Mouse (Mus musculus): ENCODE measurements around the gene Krt86. TPM values are rescaled to one million over a fixed set of nuclear protein-coding genes. Genes with fewer than 3 reads are reported as not detected.

The Krt86 gene
- polyA plus RNA-seq, 1 experiment from 2014 or later = not detected

- no peaks in the 10 kb centered on the region for H3K9me3 ChIP-seq (ENCODE audit: low read length)
- H3K4me1 ChIP-seq (ENCODE audit: insufficient read depth) = no peaks in the 10 kb centered on the region
- H3K27me3 ChIP-seq (ENCODE audit: insufficient read depth, low read length) = 0 out of 2 replicates have a peak, but pooled peaks cover 3% of the 10 kb centered on the region
- WGBS (ENCODE audit: insufficient replicate concordance) = 17% methylated on average over 2 of the region's 2 CpGs
- ATAC-seq (no peak), DNase-seq (peak; percentile 71)
- H3K4me2 ChIP-seq (ENCODE audit: low read depth, low read length) = no peak overlapping the region
- no peaks in the 10 kb centered on the region for H3K36me3 ChIP-seq (replicated peaks; ENCODE audit: insufficient read depth, low read length)
- no peak overlapping the region for H3K4me3 ChIP-seq (ENCODE audit: low read depth, low read length)
- H3K27ac ChIP-seq (ENCODE audit: low read depth) = no peak overlapping the region
- H3K9ac ChIP-seq (replicated peaks) = no peak overlapping the region
- TF ChIP-seq CTCF (IDR thresholded peaks at IDR 0.05; ENCODE audit: low read depth) (peak; percentile 80), EP300 (IDR thresholded peaks at IDR 0.05; ENCODE audit: low read depth) (no peak)
These were observed 46.5 kb downstream of the Krt86 start for GRCm38 (mm10) chr15:101519792-101520191.

GRCm38 (mm10) chr15:101522556-101523232 lies 49.4 kb downstream of the Krt86 start:
- TF ChIP-seq EP300 (IDR thresholded peaks at IDR 0.05; ENCODE audit: low read depth) (no peak), CTCF (IDR thresholded peaks at IDR 0.05; ENCODE audit: low read depth) (no peak)

More at GRCm38 (mm10) chr15:101522556-101523232, 49.4 kb downstream of the Krt86 start:
- Histone ChIP-seq H3K27ac (ENCODE audit: low read depth) (no peak overlapping the region), H3K9ac (replicated peaks) (no peak overlapping the region), H3K9me3 (ENCODE audit: low read length) (no peaks in the 10 kb centered on the region), H3K4me3 (ENCODE audit: low read depth, low read length) (no peak overlapping the region), H3K4me1 (ENCODE audit: insufficient read depth) (no peaks in the 10 kb centered on the region), H3K36me3 (replicated peaks; ENCODE audit: insufficient read depth, low read length) (no peaks in the 10 kb centered on the region), H3K27me3 (ENCODE audit: insufficient read depth, low read length) (0 out of 2 replicates have a peak, but pooled peaks cover 6% of the 10 kb centered on the region), H3K4me2 (ENCODE audit: low read depth, low read length) (no peak overlapping the region)
- DNase-seq (no peak), ATAC-seq (no peak)
- WGBS (ENCODE audit: insufficient replicate concordance) = 53% methylated on average over 4 of the region's 4 CpGs

Other genes with a start within 250 kb of the Krt86 start
- gene Grasp, start 249.3 kb upstream of the Krt86 start, polyA plus RNA-seq (2015; fragmentation: Nextera tagmentation; extraction: Ambion mirVana) = 0.35 and 0.54 TPM in 2 replicates
- 0.96 and 1.1 TPM in 2 replicates for gene Nr4a1, start 219.2 kb upstream of the Krt86 start, polyA plus RNA-seq (2015; fragmentation: Nextera tagmentation; extraction: Ambion mirVana)
- 33.8 and 34.4 TPM in 2 replicates for gene Atg101, start 189.2 kb upstream of the Krt86 start, polyA plus RNA-seq (2015; fragmentation: Nextera tagmentation; extraction: Ambion mirVana)
- gene 6030408B16Rik, start 180.3 kb upstream of the Krt86 start, polyA plus RNA-seq (2015; fragmentation: Nextera tagmentation; extraction: Ambion mirVana) = 0.36 and 0.45 TPM in 2 replicates
- 0.31 and 0.38 TPM in 2 replicates for gene Krt80, start 103.3 kb upstream of the Krt86 start, polyA plus RNA-seq (2015; fragmentation: Nextera tagmentation; extraction: Ambion mirVana)
- gene Krt7, start 62.4 kb upstream of the Krt86 start, polyA plus RNA-seq (2015; fragmentation: Nextera tagmentation; extraction: Ambion mirVana) = 2.3 and 2.4 TPM in 2 replicates
- not detected in 2 replicates for gene Krt87, start 34.7 kb upstream of the Krt86 start, polyA plus RNA-seq (2015; fragmentation: Nextera tagmentation; extraction: Ambion mirVana)
- gene Krt88, start 25.7 kb upstream of the Krt86 start, polyA plus RNA-seq (2015; fragmentation: Nextera tagmentation; extraction: Ambion mirVana) = not detected in 2 replicates
- not detected in 2 replicates for gene Krt81, start 9.7 kb upstream of the Krt86 start, polyA plus RNA-seq (2015; fragmentation: Nextera tagmentation; extraction: Ambion mirVana)
- 0.33 and 0.58 TPM in 2 replicates for gene Krt83, start 18.0 kb downstream of the Krt86 start, polyA plus RNA-seq (2015; fragmentation: Nextera tagmentation; extraction: Ambion mirVana)
- not detected in 2 replicates for gene Gm49425, start 43.8 kb downstream of the Krt86 start, polyA plus RNA-seq (2015; fragmentation: Nextera tagmentation; extraction: Ambion mirVana)
- gene Krt84, start 59.3 kb downstream of the Krt86 start, polyA plus RNA-seq (2015; fragmentation: Nextera tagmentation; extraction: Ambion mirVana) = not detected in 2 replicates
- not detected in 2 replicates for gene Krt82, start 77.2 kb downstream of the Krt86 start, polyA plus RNA-seq (2015; fragmentation: Nextera tagmentation; extraction: Ambion mirVana)
- gene Krt90, start 89.5 kb downstream of the Krt86 start, polyA plus RNA-seq (2015; fragmentation: Nextera tagmentation; extraction: Ambion mirVana) = not detected in 2 replicates
- gene Krt75, start 100.4 kb downstream of the Krt86 start, polyA plus RNA-seq (2015; fragmentation: Nextera tagmentation; extraction: Ambion mirVana) = not detected in 2 replicates
- gene Gm5414, start 154.7 kb downstream of the Krt86 start, polyA plus RNA-seq (2015; fragmentation: Nextera tagmentation; extraction: Ambion mirVana) = not detected in 2 replicates
- gene Gm5478, start 173.9 kb downstream of the Krt86 start, polyA plus RNA-seq (2015; fragmentation: Nextera tagmentation; extraction: Ambion mirVana) = not detected in 2 replicates
- gene Krt6b, start 206.8 kb downstream of the Krt86 start, polyA plus RNA-seq (2015; fragmentation: Nextera tagmentation; extraction: Ambion mirVana) = not detected in 2 replicates
- gene Krt6a, start 220.8 kb downstream of the Krt86 start, polyA plus RNA-seq (2015; fragmentation: Nextera tagmentation; extraction: Ambion mirVana) = not detected in 2 replicates
- not detected in 2 replicates for gene Krt5, start 239.4 kb downstream of the Krt86 start, polyA plus RNA-seq (2015; fragmentation: Nextera tagmentation; extraction: Ambion mirVana)

Measured in liver, postnatal 0 days (tissue).